Mouse (Mus musculus): ENCODE data around the gene Ms4a4c.

The Ms4a4c gene

GRCm38 (mm10) chr19:11459041-11459440 is 54.5 kb downstream of the Ms4a4c start:
- in situ Hi-C loops (cut with MboI, MseI): loop anchor here (5.0 kb wide), 1 partner anchor 42 kb away; no protein-coding TSS in a partner anchor

- in situ Hi-C loops (cut with MboI, MseI): loop anchor here (5.0 kb wide), 1 partner anchor 138 kb away; the partner anchor contains the start of gene Ms4a6d
Measured at GRCm38 (mm10) chr19:11464795-11465194, 60.2 kb downstream of the Ms4a4c start.

GRCm38 (mm10) chr19:11466471-11466870 is 61.9 kb downstream of the Ms4a4c start:
- in situ Hi-C loops (cut with MboI, MseI): loop anchor here (5.0 kb wide), 1 partner anchor 136 kb away; the partner anchor contains the start of gene Ms4a6d

GRCm38 (mm10) chr19:11468361-11468760 is 63.8 kb downstream of the Ms4a4c start:
- in situ Hi-C loops (cut with MboI, MseI): loop anchor here (5.0 kb wide), 1 partner anchor 134 kb away; the partner anchor contains the start of gene Ms4a6d

- in situ Hi-C loops (cut with MboI, MseI): loop anchor here (5.0 kb wide), 1 partner anchor 133 kb away; the partner anchor contains the start of gene Ms4a6d
Measured at GRCm38 (mm10) chr19:11469215-11469614, 64.6 kb downstream of the Ms4a4c start, which contains the start of gene Ms4a6c. TSS of gene Ms4a6c (plus strand) at chr19:11469366.
